Mouse (Mus musculus): ENCODE data around the gene Eri2. TPM values are rescaled to one million over a fixed set of nuclear protein-coding genes. Genes with fewer than 3 reads are reported as not detected.

Eri2 gene
- polyA plus RNA-seq, 1 experiment, result 26.9 TPM

GRCm38 (mm10) chr7:119807396-119807795 lies 13.5 kb upstream of the Eri2 start:
- no peak overlapping the region for H3K27ac ChIP-seq (ENCODE audit: insufficient read depth, low read length)

GRCm38 (mm10) chr7:119800991-119801390 lies 7.1 kb upstream of the Eri2 start:
- H3K4me1 ChIP-seq (ENCODE audit: control insufficient read depth, insufficient read depth, low read length), result no peaks in the 10 kb centered on the region
- H3K4me3 ChIP-seq (ENCODE audit: low read depth, low read length), result no peak overlapping the region
- no peaks in the 10 kb centered on the region for H3K27me3 ChIP-seq (ENCODE audit: control insufficient read depth, insufficient read depth, low read length, poor library complexity, severe bottlenecking)
- no peak overlapping the region for H3K27ac ChIP-seq (ENCODE audit: insufficient read depth, low read length)
- no peak overlapping the region for H3K9ac ChIP-seq (ENCODE audit: low read depth, poor library complexity, severe bottlenecking)
- peaks cover 3% of the 10 kb centered on the region; the same call in 1 of the 2 replicates for H3K36me3 ChIP-seq (ENCODE audit: control insufficient read depth, insufficient read depth, low read length, poor library complexity, severe bottlenecking)
- no peaks in the 10 kb centered on the region for H3K9me3 ChIP-seq (replicated peaks; ENCODE audit: control insufficient read depth, insufficient read depth, low read length, poor library complexity, severe bottlenecking)
- no peak for TF ChIP-seq EP300 (IDR thresholded peaks at IDR 0.05; ENCODE audit: insufficient read depth, low read depth, low read length)
- TF ChIP-seq CTCF (IDR thresholded peaks at IDR 0.05; ENCODE audit: low read depth, low read length), result no peak
- no peak for TF ChIP-seq POLR2A (IDR thresholded peaks at IDR 0.05; ENCODE audit: insufficient read depth, low read length)

More at GRCm38 (mm10) chr7:119807396-119807795, 13.5 kb upstream of the Eri2 start:
- Histone ChIP-seq H3K4me1 (ENCODE audit: control insufficient read depth, insufficient read depth, low read length) (no peaks in the 10 kb centered on the region), H3K9ac (ENCODE audit: low read depth, poor library complexity, severe bottlenecking) (no peak overlapping the region), H3K36me3 (ENCODE audit: control insufficient read depth, insufficient read depth, low read length, poor library complexity, severe bottlenecking) (peaks cover 3% of the 10 kb centered on the region; the same call in 1 of the 2 replicates), H3K27me3 (ENCODE audit: control insufficient read depth, insufficient read depth, low read length, poor library complexity, severe bottlenecking) (no peaks in the 10 kb centered on the region), H3K4me3 (ENCODE audit: low read depth, low read length) (no peak overlapping the region), H3K9me3 (replicated peaks; ENCODE audit: control insufficient read depth, insufficient read depth, low read length, poor library complexity, severe bottlenecking) (no peaks in the 10 kb centered on the region)
- no peak for TF ChIP-seq POLR2A (IDR thresholded peaks at IDR 0.05; ENCODE audit: insufficient read depth, low read length)
- no peak for TF ChIP-seq EP300 (IDR thresholded peaks at IDR 0.05; ENCODE audit: insufficient read depth, low read depth, low read length)
- no peak for TF ChIP-seq CTCF (IDR thresholded peaks at IDR 0.05; ENCODE audit: low read depth, low read length)

GRCm38 (mm10) chr7:119800488-119800887 lies 6.6 kb upstream of the Eri2 start:
- H3K9me3 ChIP-seq (replicated peaks; ENCODE audit: control insufficient read depth, insufficient read depth, low read length, poor library complexity, severe bottlenecking), result no peaks in the 10 kb centered on the region
- TF ChIP-seq POLR2A (IDR thresholded peaks at IDR 0.05; ENCODE audit: insufficient read depth, low read length) (no peak), EP300 (IDR thresholded peaks at IDR 0.05; ENCODE audit: insufficient read depth, low read depth, low read length) (no peak), CTCF (IDR thresholded peaks at IDR 0.05; ENCODE audit: low read depth, low read length) (no peak)
- H3K4me1 ChIP-seq (ENCODE audit: control insufficient read depth, insufficient read depth, low read length), result no peaks in the 10 kb centered on the region
- peaks cover 3% of the 10 kb centered on the region; the same call in 1 of the 2 replicates for H3K36me3 ChIP-seq (ENCODE audit: control insufficient read depth, insufficient read depth, low read length, poor library complexity, severe bottlenecking)
- H3K27ac ChIP-seq (ENCODE audit: insufficient read depth, low read length), result no peak overlapping the region
- no peaks in the 10 kb centered on the region for H3K27me3 ChIP-seq (ENCODE audit: control insufficient read depth, insufficient read depth, low read length, poor library complexity, severe bottlenecking)
- no peak overlapping the region for H3K9ac ChIP-seq (ENCODE audit: low read depth, poor library complexity, severe bottlenecking)
- H3K4me3 ChIP-seq (ENCODE audit: low read depth, low read length), result no peak overlapping the region

DNA sequence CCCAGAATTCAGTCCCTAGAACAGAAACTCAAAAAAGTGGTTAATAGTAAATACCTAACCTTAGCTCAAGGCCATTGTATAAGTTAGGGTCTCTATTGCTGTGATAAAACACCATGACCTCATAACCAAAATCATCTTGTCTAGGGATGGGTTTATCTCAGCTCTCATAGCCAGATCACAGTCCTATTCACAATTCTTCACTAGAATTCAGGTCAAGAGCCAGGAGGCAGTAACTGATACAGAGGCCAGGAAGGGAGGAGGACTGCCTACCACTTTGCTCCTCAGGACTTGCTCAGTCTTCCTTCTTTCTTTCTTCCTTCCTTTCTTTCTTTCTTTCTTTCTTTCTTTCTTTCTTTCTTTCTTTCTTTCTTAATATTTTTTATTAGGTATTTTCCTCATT lies 1.5 kb upstream of the Eri2 start:
- TF ChIP-seq EP300 (IDR thresholded peaks at IDR 0.05; ENCODE audit: insufficient read depth, low read depth, low read length) (no peak), POLR2A (IDR thresholded peaks at IDR 0.05; ENCODE audit: insufficient read depth, low read length) (no peak), CTCF (IDR thresholded peaks at IDR 0.05; ENCODE audit: low read depth, low read length) (no peak)
- Histone ChIP-seq H3K27ac (ENCODE audit: insufficient read depth, low read length) (no peak overlapping the region), H3K4me3 (ENCODE audit: low read depth, low read length) (no peak overlapping the region), H3K36me3 (ENCODE audit: control insufficient read depth, insufficient read depth, low read length, poor library complexity, severe bottlenecking) (peaks cover 6% of the 10 kb centered on the region), H3K9me3 (replicated peaks; ENCODE audit: control insufficient read depth, insufficient read depth, low read length, poor library complexity, severe bottlenecking) (no peaks in the 10 kb centered on the region), H3K9ac (ENCODE audit: low read depth, poor library complexity, severe bottlenecking) (no peak overlapping the region), H3K27me3 (ENCODE audit: control insufficient read depth, insufficient read depth, low read length, poor library complexity, severe bottlenecking) (no peaks in the 10 kb centered on the region), H3K4me1 (ENCODE audit: control insufficient read depth, insufficient read depth, low read length) (peaks cover 2% of the 10 kb centered on the region)

DNA sequence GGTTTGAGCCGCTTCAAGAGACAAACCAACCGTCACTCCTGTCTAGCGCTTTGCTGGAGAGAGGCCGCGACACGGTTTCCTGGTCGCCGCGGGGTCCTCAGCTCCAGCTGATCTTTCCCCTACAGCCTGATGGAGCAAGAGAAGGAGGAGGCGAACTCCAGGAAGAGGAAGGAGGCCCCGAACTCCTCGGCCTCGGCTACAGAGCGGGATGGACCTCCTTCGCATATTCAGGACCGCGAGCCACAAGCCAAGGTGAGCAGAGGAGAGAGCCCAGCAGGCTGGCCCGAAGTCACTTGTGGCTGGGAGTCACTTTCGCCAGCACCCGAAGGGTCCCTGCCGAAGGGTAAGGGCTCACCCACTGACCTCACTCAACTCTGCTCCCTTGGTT lies 387 bp upstream of the Eri2 start:
- H3K4me3 ChIP-seq (ENCODE audit: low read depth, low read length), result peak overlapping the region; percentile 93
- peaks cover 2% of the 10 kb centered on the region for H3K4me1 ChIP-seq (ENCODE audit: control insufficient read depth, insufficient read depth, low read length)
- H3K36me3 ChIP-seq (ENCODE audit: control insufficient read depth, insufficient read depth, low read length, poor library complexity, severe bottlenecking), result peaks cover 11% of the 10 kb centered on the region
- H3K9me3 ChIP-seq (replicated peaks; ENCODE audit: control insufficient read depth, insufficient read depth, low read length, poor library complexity, severe bottlenecking), result no peaks in the 10 kb centered on the region
- TF ChIP-seq CTCF (IDR thresholded peaks at IDR 0.05; ENCODE audit: low read depth, low read length) (no peak), POLR2A (IDR thresholded peaks at IDR 0.05; ENCODE audit: insufficient read depth, low read length) (no peak), EP300 (IDR thresholded peaks at IDR 0.05; ENCODE audit: insufficient read depth, low read depth, low read length) (no peak)
- H3K27me3 ChIP-seq (ENCODE audit: control insufficient read depth, insufficient read depth, low read length, poor library complexity, severe bottlenecking), result no peaks in the 10 kb centered on the region
- H3K9ac ChIP-seq (ENCODE audit: low read depth, poor library complexity, severe bottlenecking), result peak overlapping the region; percentile 89
- H3K27ac ChIP-seq (ENCODE audit: insufficient read depth, low read length), result 0 out of 2 replicates have a peak overlapping the region, but pooled peaks have one; percentile 4

DNA sequence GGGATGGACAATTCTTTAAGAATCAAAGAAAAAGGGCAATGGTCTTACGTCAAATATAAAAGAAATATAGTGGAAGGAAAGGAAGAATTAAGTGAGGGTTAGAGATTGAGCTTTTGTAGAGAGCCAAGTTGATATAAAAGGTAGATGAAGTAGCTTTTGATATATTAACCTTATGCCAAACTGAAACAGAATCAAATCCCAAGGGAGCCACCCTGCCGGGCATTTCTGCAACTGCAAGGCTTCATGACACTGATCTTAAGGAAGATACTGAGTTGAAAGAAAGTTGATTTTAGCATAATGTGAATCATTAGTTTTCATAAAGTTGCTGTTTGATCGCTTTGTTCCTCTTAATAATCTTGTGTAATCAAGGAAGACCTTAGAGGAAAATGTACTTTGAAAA lies 4.8 kb downstream of the Eri2 start:
- H3K36me3 ChIP-seq (ENCODE audit: control insufficient read depth, insufficient read depth, low read length, poor library complexity, severe bottlenecking), result peaks cover 31% of the 10 kb centered on the region
- no peaks in the 10 kb centered on the region for H3K9me3 ChIP-seq (replicated peaks; ENCODE audit: control insufficient read depth, insufficient read depth, low read length, poor library complexity, severe bottlenecking)
- no peak overlapping the region for H3K27ac ChIP-seq (ENCODE audit: insufficient read depth, low read length)
- TF ChIP-seq POLR2A (IDR thresholded peaks at IDR 0.05; ENCODE audit: insufficient read depth, low read length) (no peak), EP300 (IDR thresholded peaks at IDR 0.05; ENCODE audit: insufficient read depth, low read depth, low read length) (no peak), CTCF (IDR thresholded peaks at IDR 0.05; ENCODE audit: low read depth, low read length) (no peak)
- no peak overlapping the region for H3K9ac ChIP-seq (ENCODE audit: low read depth, poor library complexity, severe bottlenecking)
- H3K4me3 ChIP-seq (ENCODE audit: low read depth, low read length), result no peak overlapping the region
- H3K4me1 ChIP-seq (ENCODE audit: control insufficient read depth, insufficient read depth, low read length), result no peaks in the 10 kb centered on the region
- no peaks in the 10 kb centered on the region for H3K27me3 ChIP-seq (ENCODE audit: control insufficient read depth, insufficient read depth, low read length, poor library complexity, severe bottlenecking)
